Mouse (Mus musculus) MEL (cell line): ENCODE results near the gene Ankrd40. TPM values are rescaled to one million over a fixed set of nuclear protein-coding genes. Genes with fewer than 3 reads are reported as not detected.

Source experiments
- DNase-seq: peaks from one replicate; pipeline ENCODE4 v3.0.0; 2011; ENCODE audit warnings: low read depth, low spot score
- H3K27ac ChIP-seq: 2 replicates; pipeline ENCODE4 v1.5.1; 2012; ENCODE audit warnings: low read depth, mild to moderate bottlenecking, control low read depth, low read length, moderate library complexity; ENCODE audit not compliant: control insufficient read depth
- H3K27me3 ChIP-seq, 2 experiments: fragments of 150-350 bp in 1 of 2; sonication (generic) in 1 of 2; 2 replicates each; pipeline ENCODE4 v1.6.1; 2012; ENCODE audit warnings: low read length in 2 of 2, mild to moderate bottlenecking in 2 of 2, improper control_type of control experiment in 1 of 2, moderate library complexity in 1 of 2; ENCODE audit not compliant: insufficient read depth in 2 of 2, control insufficient read depth in 1 of 2
- H3K36me3 ChIP-seq, 2 experiments: 2 replicates each; pipeline ENCODE4 v1.6.1; 2012 to 2014; ENCODE audit warnings: low read length in 2 of 2, improper control_type of control experiment in 1 of 2, inconsistent platforms in 1 of 2, mild to moderate bottlenecking in 1 of 2; ENCODE audit not compliant: insufficient read depth in 2 of 2, control insufficient read depth in 1 of 2
- H3K4me1 ChIP-seq, 2 experiments: fragments of 150-350 bp in 1 of 2; sonication (generic) in 1 of 2; 2 replicates each; pipeline ENCODE4 v1.6.1; 2012; ENCODE audit warnings: low read length in 2 of 2, improper control_type of control experiment in 1 of 2, mild to moderate bottlenecking in 1 of 2; ENCODE audit not compliant: insufficient read depth in 2 of 2, control insufficient read depth in 1 of 2
- H3K4me3 ChIP-seq, 2 experiments: fragments of 150-350 bp in 1 of 2; sonication (generic) in 1 of 2; 2 replicates each; pipeline ENCODE4 v1.5.1; 2012; ENCODE audit warnings: low read depth in 2 of 2, low read length in 2 of 2, mild to moderate bottlenecking in 2 of 2, moderate library complexity in 2 of 2, control low read depth in 1 of 2, improper control_type of control experiment in 1 of 2; ENCODE audit not compliant: control insufficient read depth in 1 of 2, insufficient read depth in 1 of 2
- H3K79me2 ChIP-seq: 2 replicates; pipeline ENCODE4 v1.6.1; 2012; ENCODE audit warnings: mild to moderate bottlenecking, low read length, moderate library complexity; ENCODE audit not compliant: control insufficient read depth, poor library complexity, insufficient read depth
- H3K9ac ChIP-seq: 2 replicates; pipeline ENCODE4 v1.6.1; 2012; ENCODE audit warnings: low read depth, mild to moderate bottlenecking, control low read depth, low read length, moderate library complexity; ENCODE audit not compliant: control insufficient read depth, poor library complexity, severe bottlenecking
- H3K9me3 ChIP-seq: fragments of 150-350 bp; sonication (generic); replicated peaks from 2 replicates; pipeline ENCODE4 v1.6.1; 2012; ENCODE audit warnings: mild to moderate bottlenecking, low read length, improper control_type of control experiment, moderate library complexity; ENCODE audit not compliant: insufficient read depth
- CHD2 ChIP-seq: IDR thresholded peaks from 2 replicates; pipeline ENCODE4 v1.6.1; 2011; ENCODE audit warnings: low read length, improper control_type of control experiment
- CTCF ChIP-seq, 3 experiments: IDR thresholded peaks in 2 of 3; conservative IDR thresholded peaks in 1 of 3; 2 replicates each; pipeline ENCODE4 v1.5.1; 2011 to 2012; ENCODE audit warnings: low read length in 3 of 3, low read depth in 2 of 3, mild to moderate bottlenecking in 2 of 3, improper control_type of control experiment in 1 of 3, inconsistent platforms in 1 of 3, mixed read lengths in 1 of 3, moderate library complexity in 1 of 3; ENCODE audit not compliant: control insufficient read depth in 1 of 3, insufficient read depth in 1 of 3, poor library complexity in 1 of 3, severe bottlenecking in 1 of 3
- E2F4 ChIP-seq: IDR thresholded peaks from 2 replicates; pipeline ENCODE4 v1.6.1; 2011; ENCODE audit warnings: low read depth, low read length, improper control_type of control experiment, borderline replicate concordance
- HCFC1 ChIP-seq: IDR thresholded peaks from 2 replicates; pipeline ENCODE4 v1.6.1; 2012; ENCODE audit warnings: low read depth, mild to moderate bottlenecking, inconsistent platforms, low read length, improper control_type of control experiment, moderate library complexity
- JUND ChIP-seq: IDR thresholded peaks from 2 replicates; pipeline ENCODE4 v1.6.1; 2011; ENCODE audit warnings: low read depth, mild to moderate bottlenecking, improper control_type of control experiment, low read length
- MAZ ChIP-seq: IDR thresholded peaks from 2 replicates; pipeline ENCODE4 v1.6.1; 2012; ENCODE audit warnings: low read depth, mild to moderate bottlenecking, inconsistent platforms, low read length, improper control_type of control experiment
- MEF2A ChIP-seq: IDR thresholded peaks from 2 replicates; pipeline ENCODE4 v1.6.1; 2014; ENCODE audit warnings: low read depth, mild to moderate bottlenecking, inconsistent platforms, low read length, improper control_type of control experiment; ENCODE audit not compliant: poor library complexity, insufficient replicate concordance, severe bottlenecking; ENCODE audit errors: extremely low read depth
- MYB ChIP-seq: IDR thresholded peaks from 2 replicates; pipeline ENCODE4 v1.6.1; 2011; ENCODE audit warnings: mild to moderate bottlenecking, low read depth, low read length, improper control_type of control experiment
- POLR2A ChIP-seq, 2 experiments: IDR thresholded peaks; 2 replicates each; pipeline ENCODE4 v1.6.1; 2011 to 2012; ENCODE audit warnings: low read length in 2 of 2, mild to moderate bottlenecking in 2 of 2, control low read depth in 1 of 2, improper control_type of control experiment in 1 of 2, low read depth in 1 of 2, moderate library complexity in 1 of 2; ENCODE audit not compliant: control insufficient read depth in 1 of 2, insufficient read depth in 1 of 2, poor library complexity in 1 of 2
- POLR2AphosphoS2 ChIP-seq: IDR thresholded peaks from 2 replicates; pipeline ENCODE4 v1.6.1; 2011; ENCODE audit warnings: low read length, improper control_type of control experiment
- UBTF ChIP-seq: IDR thresholded peaks from 2 replicates; pipeline ENCODE4 v1.6.1; 2012; ENCODE audit warnings: low read depth, mild to moderate bottlenecking, inconsistent platforms, low read length, improper control_type of control experiment, moderate library complexity, borderline replicate concordance; ENCODE audit not compliant: insufficient read depth
- USF1 ChIP-seq: IDR thresholded peaks from 2 replicates; pipeline ENCODE4 v1.6.1; 2014; ENCODE audit warnings: low read depth, mild to moderate bottlenecking, inconsistent platforms, low read length, improper control_type of control experiment, moderate library complexity
- ZC3H11A ChIP-seq: IDR thresholded peaks from 2 replicates; pipeline ENCODE4 v1.6.1; 2012; ENCODE audit warnings: low read depth, mild to moderate bottlenecking, inconsistent platforms, low read length, improper control_type of control experiment
- ZMIZ1 ChIP-seq: IDR thresholded peaks from 2 replicates; pipeline ENCODE4 v1.6.1; 2012; ENCODE audit warnings: low read depth, mild to moderate bottlenecking, inconsistent platforms, low read length, improper control_type of control experiment, moderate library complexity
- polyA plus RNA-seq, 2 experiments: library from polyadenylated mRNA; stranded (reverse) in 1 of 2; unstranded in 1 of 2; fragments of >175 nt in 1 of 2; fragments of >200 nt in 1 of 2; gene quantifications; 2 replicates each; pipeline versions ENCODE4 v1.2.1 to v1.2.4; 2012; ENCODE audit warnings: low replicate concordance in 2 of 2, low read depth in 1 of 2; ENCODE audit not compliant: insufficient read length in 2 of 2, insufficient read depth in 1 of 2, missing spikeins in 1 of 2
- total RNA-seq: library from RNA; depleted of rRNA; stranded (reverse); fragments of 300-350 nt; gene quantifications from 2 replicates; pipeline ENCODE4 v1.2.3, GENCODE M21; 2012

The Ankrd40 gene
- total and polyA plus RNA-seq, 3 experiments, result 37.1 to 60.0 TPM; not detected in 1

DNA sequence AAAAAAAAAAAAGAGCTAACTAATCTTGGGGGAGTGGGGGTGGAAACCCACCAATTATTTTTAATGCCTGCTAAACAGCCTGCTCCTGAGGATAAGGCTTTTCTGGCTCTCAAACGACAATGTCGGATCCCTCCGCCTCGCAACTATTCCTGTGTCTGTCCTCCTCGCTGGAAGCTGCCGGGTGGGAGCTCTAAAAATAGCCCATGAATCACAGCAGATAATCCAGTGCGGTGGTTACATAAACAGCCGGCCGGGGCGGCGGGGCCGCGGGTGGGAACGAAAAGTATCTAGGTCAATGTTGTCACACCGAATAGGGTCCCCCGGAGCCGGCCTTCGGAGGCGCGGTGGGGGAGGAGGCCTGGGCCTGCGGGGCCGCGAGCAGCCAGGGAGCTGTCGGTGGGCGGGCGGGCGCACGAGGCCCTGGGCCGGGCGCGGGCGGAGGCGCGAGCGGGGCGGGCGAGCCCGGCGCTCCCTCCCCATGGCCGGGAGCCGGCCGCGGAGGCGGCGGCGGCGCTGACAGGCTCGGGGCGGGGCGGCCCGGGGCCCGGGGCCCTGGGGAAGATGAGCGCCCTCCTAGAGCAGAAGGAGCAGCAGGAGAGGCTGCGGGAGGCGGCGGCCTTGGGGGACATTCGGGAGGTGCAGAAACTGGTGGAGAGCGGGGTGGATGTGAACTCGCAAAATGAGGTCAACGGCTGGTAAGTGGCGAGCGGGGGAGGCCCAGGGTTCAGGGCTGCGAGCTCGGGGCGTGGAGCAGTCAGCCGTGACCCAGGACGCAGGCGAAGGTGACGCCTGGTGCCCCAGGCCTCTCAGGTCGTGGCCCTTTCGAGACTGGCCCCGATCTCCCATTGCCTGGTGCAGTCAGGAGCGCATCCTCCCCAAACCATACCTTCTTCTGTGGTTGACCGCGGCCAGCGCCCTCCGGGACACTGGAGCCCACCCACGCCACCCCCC lies at the start of gene Ankrd40 (continued):
- TF ChIP-seq MEF2A, result peak; percentile 98
- no peak for TF ChIP-seq E2F4
- peak; percentile 46; the same call in 1 of the 2 replicates for TF ChIP-seq CHD2
- no peak for TF ChIP-seq ZC3H11A
- no peak for TF ChIP-seq USF1

DNA sequence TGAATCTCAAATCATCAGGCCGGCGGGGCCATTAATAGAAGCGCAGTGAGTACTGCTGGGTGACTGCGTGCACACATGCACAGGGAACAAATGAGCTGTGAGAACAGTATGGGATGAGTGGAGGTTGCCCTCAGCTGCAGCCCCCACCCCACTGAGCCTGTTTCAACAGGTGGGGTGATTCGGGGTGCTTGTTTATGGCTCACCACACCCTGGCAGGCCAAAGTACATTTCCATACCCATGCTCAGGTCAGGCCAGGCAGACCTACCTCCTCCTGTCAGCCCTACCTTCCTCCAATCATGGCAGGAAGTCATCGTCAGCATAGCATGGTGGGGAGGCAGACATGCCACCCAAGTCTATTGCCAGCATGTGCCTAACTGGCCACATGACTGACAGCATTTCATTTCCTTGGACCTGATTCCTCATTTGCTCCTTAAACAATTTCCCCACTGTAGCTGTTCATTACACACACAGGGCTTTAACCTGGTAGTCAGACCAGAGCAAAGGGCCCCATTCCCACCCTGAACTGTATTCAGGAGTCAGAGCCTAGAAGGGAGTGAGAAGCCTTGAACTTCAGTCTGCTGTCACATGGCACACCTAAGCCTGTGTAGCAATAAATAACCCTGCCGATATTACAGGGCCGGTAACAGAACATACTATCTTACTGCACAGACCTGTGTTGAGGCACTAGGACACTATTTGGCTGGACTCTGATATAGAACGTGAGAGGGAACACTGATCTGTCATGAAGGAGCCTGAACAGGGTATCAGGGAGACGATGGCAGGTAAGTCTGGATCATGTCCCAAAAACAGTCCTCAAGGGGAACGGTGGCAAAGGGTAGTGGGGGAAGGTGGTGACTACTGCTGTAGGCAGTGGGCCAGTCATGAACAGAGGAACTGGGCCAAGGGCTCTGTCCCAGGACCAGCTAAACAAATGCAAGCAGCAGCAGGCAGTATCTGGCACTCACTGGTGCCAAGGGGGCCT lies 46.3 kb upstream of the Ankrd40 start, which contains the start of gene Gm21885:
Gene Gm21885 (plus strand): TSS at position 675 of the 983 bp plus-strand sequence.
- H3K4me1 ChIP-seq, result 0 out of 4 replicates have a peak, but pooled peaks cover 0 to 2% of the 10 kb centered on the region in 2 experiments
- no peak within 1 kb of the TSS for H3K4me3 ChIP-seq
- no peaks in the 10 kb centered on the region for H3K27me3 ChIP-seq
- H3K79me2 ChIP-seq, result no peaks in the 10 kb centered on the region
- H3K27ac ChIP-seq, result no peak within 1 kb of the TSS
- no peaks in the 10 kb centered on the region for H3K9me3 ChIP-seq
- TF ChIP-seq HCFC1 (no peak), JUND (no peak), ZMIZ1 (peak; percentile 42; the same call in 1 of the 2 replicates), MAZ (0 out of 2 replicates have a peak, but pooled peaks have one; percentile 25), POLR2AphosphoS2 (peak; percentile 60; the same call in 1 of the 2 replicates), POLR2A (IDR thresholded peaks at IDR 0.05; ENCODE audit: control insufficient read depth in 1 of 2, insufficient read depth in 1 of 2, low read depth in 1 of 2, low read length in 2 of 2, poor library complexity in 1 of 2) (no peak), MYB (no peak), UBTF (no peak), CTCF (IDR thresholded peaks at IDR 0.05 in 2 of 3, conservative IDR thresholded peaks at IDR 0.05 in 1 of 3; ENCODE audit: control insufficient read depth in 1 of 3, insufficient read depth in 1 of 3, low read depth in 2 of 3, low read length in 3 of 3, poor library complexity in 1 of 3, severe bottlenecking in 1 of 3) (no peak)
- DNase-seq, result no peak
- peaks cover 0 to 2% of the 10 kb centered on the region in 2 experiments; a peak in 1 of 4 replicates for H3K36me3 ChIP-seq
- H3K9ac ChIP-seq, result no peak within 1 kb of the TSS
